Mouse (Mus musculus) inflammation-experienced regulatory T-cells (primary cell): Measurements from ENCODE around the gene Gapt. TPM values are rescaled to one million over a fixed set of nuclear protein-coding genes. Genes with fewer than 3 reads are reported as not detected.

Experiments used
- polyA plus RNA-seq, 2 experiments: library from polyadenylated mRNA; unstranded; fragments of 100-300 nt; shearing (Covaris generic); gene quantifications; one replicate each; pipeline ENCODE4 v1.2.1; 2017

Gapt gene
- under 1 TPM in 1 of 2 experiments, not detected in 1; 0.07 TPM for polyA plus RNA-seq

GRCm38 (mm10) chr13:110356941-110357340, at the start of gene Gapt:
TSS of gene Gapt (minus strand) at chr13:110357199.

DNA sequence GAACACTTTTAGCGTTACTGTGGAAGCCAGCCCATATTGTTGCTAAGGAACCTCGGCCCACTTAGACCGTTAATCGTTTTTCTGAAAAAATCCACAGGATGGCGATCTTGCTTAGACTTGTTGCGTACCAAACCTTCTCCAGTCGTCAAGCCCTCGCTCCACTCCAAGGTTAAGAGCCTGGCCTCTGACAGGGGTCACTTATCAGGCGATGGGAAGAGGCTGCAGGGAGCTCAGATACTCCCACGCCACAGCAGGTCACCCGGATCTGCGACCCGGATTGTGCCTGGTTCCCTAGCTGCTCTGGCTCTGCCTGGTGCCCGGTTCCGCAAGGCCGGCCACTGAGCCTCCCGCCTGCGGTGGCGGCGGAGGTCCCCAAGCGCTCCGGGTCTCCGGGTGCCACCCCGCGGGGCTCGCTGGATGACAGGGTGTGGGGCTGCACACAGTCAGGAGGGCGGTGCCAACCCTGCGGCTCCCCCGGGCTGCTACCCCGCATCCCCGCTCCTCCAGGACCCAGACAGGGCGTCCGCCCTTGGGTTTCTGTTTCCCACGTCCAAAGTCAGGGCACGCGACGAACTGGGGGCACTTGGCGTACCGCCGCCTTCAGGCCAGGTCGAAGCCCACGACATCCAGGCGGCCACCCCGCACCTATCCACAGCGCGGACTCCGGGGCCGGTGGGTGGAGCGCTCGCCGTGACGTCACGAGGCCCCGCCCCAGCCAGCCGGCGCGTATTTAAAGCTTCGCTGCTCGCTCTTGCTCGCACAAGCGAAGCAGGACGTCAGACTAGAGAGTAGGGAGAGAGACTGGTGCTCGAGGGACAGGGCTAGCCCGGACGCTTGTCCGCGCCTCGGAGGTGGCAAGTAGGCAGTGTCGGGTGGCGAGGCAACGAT, 37.5 kb upstream of the Gapt start, which contains the start of gene Plk2:
TSS of gene Plk2 (plus strand) at position 756 of the 888 bp plus-strand sequence.

Other genes starting within 250 kb of the Gapt start
- gene Rab3c, start 76.2 kb downstream of the Gapt start, polyA plus RNA-seq, result 1 to 10 TPM in 1 of 2 experiments, under 1 TPM in 1; 0.51 to 3.7 TPM
- gene Plk2, start 37.8 kb upstream of the Gapt start, polyA plus RNA-seq, result 1 to 10 TPM; 1.1 to 5.6 TPM